Mouse (Mus musculus) lung, postnatal 14 days (tissue): ENCODE data around the gene Pip5k1a.
"Not testable (repeated sequence)": the region's sequence is repeated elsewhere in the genome, so short reads cannot be mapped to it uniquely, and the experiment has no call there.

Experiments used
- DNase-seq: peaks from one replicate; pipeline ENCODE4 v3.0.0; 2021

Gene Pip5k1a

GRCm38 (mm10) chr3:95041625-95042024 lies 65.1 kb downstream of the Pip5k1a start:
- DNase-seq = no peak

GRCm38 (mm10) chr3:95029953-95030352 lies 76.8 kb downstream of the Pip5k1a start:
- DNase-seq = no peak

- DNase-seq = not testable (repeated sequence)
Observed at GRCm38 (mm10) chr3:95029291-95029827, 77.4 kb downstream of the Pip5k1a start.

DNA sequence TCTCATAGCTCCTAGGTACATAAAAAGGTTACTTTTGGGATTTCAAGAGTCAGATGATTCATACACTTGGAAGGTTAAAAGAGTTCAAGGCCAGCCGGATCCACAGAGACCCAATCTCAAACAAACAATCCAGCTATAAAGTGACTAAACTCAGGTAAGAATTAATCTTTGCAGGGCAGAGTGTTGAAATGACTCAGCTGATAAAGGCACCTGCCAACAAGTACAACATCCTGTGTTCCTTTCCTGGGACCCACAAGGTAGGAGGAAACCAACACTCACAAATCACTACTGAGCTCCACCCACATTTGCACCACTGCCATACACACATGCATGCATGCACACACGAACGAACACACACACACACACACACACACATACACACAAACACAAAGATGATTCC lies 78.1 kb downstream of the Pip5k1a start:
- DNase-seq = no peak

DNA sequence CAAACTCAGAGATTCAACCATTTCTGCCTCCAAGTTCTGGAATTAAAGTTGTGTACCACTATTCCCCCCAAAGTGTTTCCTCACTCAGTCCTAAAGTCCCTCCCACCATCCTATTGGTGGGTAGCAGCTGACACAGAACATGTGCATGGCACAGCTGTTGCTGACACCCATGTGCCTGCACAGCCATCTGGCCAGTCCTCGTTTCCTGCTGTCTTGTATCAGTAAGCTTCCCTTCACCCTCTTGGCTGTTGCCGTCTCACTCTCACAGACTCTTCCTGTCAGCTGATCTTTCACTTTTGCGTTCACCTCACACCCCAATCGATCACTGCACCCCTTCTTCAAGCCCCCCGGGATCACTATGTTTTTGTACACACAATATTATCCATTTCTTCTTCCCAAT lies 79.0 kb downstream of the Pip5k1a start:
- no peak for DNase-seq

- no peak for DNase-seq
Observed at GRCm38 (mm10) chr3:95027057-95027645, 79.6 kb downstream of the Pip5k1a start.

- no peak for DNase-seq
Observed at GRCm38 (mm10) chr3:95025202-95025601, 81.5 kb downstream of the Pip5k1a start.

DNA sequence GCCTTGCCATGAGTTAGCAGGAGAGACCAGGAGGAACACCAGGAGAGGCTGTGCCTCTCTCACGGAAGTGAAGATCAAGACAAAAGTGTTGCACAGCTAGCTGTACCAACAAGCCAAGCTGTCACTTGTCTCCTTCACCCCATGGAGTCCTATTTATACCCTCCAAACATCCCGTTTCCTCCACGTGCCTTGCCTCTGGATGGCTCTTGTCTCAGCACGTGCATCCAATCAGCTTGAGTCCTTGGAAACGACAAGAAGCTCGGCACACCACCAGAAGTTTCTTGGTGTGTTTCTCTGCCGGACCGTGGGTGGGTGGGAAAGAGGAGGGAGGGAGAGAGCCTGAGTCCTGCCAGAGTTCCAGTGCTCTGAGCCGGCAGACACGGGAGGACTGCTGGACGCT lies 82.2 kb downstream of the Pip5k1a start:
- DNase-seq = peak; percentile 73

DNA sequence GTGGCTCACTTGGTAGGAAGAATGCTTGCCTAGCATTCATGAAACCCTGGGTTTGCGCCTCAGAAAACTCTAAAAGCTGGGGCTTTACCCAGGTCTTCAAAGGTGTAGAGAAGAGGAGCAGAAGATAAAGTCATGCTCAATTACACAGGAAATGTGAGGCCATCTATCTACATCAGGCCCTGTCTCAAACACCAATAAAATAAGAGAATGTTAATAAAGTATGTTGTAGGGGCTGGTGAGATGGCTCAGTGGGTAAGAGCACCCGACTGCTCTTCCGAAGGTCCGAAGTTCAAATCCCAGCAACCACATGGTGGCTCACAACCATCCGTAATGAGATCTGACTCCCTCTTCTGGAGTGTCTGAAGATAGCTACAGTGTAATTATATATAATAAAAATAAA lies 85.8 kb downstream of the Pip5k1a start:
- DNase-seq = not testable (repeated sequence)

DNA sequence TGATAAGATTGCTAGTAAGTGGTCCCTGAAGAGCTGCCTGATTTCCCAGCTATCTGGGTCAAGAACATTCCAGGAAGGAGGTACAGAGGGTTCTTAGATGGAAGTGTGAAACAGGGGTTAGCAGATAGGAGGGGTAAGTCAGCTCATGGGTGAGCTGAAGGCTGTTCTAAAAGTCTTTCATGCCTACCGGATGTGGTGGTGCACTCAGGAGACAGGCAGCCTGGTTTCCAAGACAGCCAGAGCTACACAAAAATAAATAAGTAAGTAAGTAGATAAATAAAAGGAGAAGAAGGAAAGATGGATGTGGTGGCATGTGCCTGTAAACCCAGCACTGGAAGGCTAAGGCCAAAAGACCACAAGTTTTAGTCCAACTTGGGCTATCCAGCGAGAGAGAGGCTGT lies 88.0 kb downstream of the Pip5k1a start:
- no peak for DNase-seq

GRCm38 (mm10) chr3:95016532-95017056 lies 90.1 kb downstream of the Pip5k1a start:
- DNase-seq = no peak

DNA sequence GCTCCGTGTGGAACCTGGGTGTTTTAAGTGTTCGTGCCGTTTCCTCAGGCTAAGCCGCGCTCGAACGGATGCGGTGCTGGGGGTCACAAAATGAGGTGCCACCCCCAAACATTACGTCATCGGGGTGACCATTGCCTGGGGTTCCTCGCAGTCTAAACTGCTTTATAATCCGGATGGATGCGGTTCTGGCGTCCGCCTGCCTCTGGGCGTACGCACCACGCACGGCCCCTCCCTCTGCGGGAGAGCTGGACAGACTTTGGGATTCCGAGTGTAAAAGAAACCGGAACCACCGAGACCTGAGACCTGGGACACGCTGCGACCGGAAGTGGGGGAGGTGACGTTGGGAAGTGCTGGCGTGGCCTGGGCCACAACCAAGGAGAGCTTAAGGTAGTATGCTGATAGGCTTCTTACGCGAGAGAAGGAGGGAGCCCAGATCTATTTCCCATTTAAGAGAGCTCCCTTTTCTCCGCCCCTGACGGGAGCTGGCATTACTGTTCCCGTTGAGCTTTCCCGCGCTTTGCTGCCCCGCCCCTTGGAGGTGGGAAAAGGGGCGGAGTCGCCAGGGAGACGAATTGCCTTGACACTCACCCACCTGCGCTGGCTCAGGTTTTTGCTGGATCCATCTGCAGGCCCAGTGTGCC lies 90.7 kb downstream of the Pip5k1a start:
- DNase-seq = peak; percentile 92

GRCm38 (mm10) chr3:95015337-95015872 lies 91.3 kb downstream of the Pip5k1a start, which contains the start of gene Zfp687:
Gene Zfp687, minus strand, starts transcription at chr3:95015448.
- peak; percentile 100 for DNase-seq

DNA sequence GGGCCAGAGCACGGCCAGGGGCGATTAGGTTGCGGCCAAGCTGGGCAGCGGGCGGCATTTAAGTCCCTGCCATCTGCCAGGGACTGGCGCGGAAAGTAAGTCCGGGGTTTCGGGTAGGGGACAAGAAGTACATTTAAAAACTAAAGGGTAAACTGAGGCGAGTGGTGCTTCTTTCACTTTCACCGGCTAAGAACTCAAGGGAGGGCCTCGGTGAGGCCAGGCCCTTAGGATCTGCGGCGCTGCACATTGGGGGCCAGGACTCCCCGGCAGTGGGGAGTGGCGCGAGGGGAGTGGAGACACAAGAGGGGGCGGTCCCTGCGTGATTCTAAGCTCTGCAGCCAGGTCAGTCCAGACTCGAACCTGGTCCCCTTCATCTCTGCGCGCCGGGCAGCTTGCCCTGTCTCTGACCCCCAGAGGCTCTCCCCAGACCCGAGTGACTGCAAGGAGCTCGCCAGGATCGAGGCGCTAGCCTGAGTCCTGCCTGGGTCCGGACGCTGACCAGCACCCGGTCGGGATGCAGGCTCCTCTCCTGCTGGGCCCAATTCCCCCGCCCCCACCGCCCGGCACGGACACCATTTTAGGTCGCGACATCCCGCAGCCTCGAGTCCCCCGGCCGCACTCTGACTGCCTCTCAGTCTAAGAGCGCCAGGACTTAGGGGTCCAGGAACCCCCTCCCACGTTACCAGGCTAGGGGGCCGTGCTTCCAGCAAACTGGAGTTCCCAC lies 92.1 kb downstream of the Pip5k1a start:
- DNase-seq = peak; percentile 46

DNA sequence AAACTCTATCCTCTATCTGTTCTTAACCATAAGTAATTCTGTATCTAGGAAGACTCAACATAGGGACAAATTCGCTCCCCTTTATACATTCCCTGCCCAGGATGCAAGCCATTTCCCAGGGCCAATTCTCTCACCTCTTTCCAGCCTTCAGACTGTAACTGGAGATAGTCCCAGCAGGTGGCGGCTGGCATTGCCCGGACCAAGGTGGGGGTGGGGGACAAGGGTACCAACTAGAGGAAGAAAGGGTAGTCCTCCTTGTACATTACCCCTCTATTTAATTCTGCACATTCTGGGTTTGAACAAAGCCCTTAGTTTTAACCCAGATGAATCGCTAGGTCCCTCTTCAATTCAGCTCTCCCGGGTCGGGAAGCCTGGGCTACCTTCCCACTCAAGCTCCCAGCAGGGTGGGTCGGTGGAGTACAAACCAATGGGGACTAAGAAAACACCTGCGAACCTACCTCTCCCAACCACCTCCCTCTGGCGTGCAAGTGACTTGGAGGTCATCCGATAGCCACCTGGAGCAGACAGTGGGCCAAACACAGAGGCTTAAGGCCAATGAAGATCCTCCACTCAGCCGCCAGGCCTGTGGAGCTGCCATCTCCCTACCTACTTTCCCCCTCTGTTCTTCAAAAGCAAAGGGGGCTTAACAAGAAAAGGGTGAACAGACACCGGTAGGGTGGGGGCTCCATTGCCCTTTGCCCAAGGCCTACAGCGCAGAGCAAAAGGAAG lies 92.9 kb downstream of the Pip5k1a start:
- DNase-seq = no peak

- DNase-seq = no peak
Observed at GRCm38 (mm10) chr3:95012982-95013381, 93.7 kb downstream of the Pip5k1a start.

GRCm38 (mm10) chr3:95010396-95010795 lies 96.3 kb downstream of the Pip5k1a start:
- DNase-seq = no peak
